Mouse (Mus musculus) C2C12 (cell line): Measurements from ENCODE around the gene Scyl1.

Experiments
- CEBPB ChIP-seq: IDR thresholded peaks from one replicate; pipeline ENCODE4 v1.6.1; 2011; ENCODE audit warnings: low read depth, mild to moderate bottlenecking, control low read depth, moderate library complexity
- CTCF ChIP-seq: IDR thresholded peaks from one replicate; pipeline ENCODE4 v1.5.1; 2011; ENCODE audit not compliant: control insufficient read depth, insufficient read depth, insufficient read length
- FOSL1 ChIP-seq: IDR thresholded peaks from one replicate; pipeline ENCODE4 v1.8.0; 2011; ENCODE audit warnings: mild to moderate bottlenecking, low read length; ENCODE audit not compliant: poor library complexity, insufficient read depth, severe bottlenecking
- MAX ChIP-seq: IDR thresholded peaks from one replicate; pipeline ENCODE4 v1.6.1; 2011; ENCODE audit warnings: mild to moderate bottlenecking, control low read depth
- MYOD1 ChIP-seq: IDR thresholded peaks from one replicate; pipeline ENCODE4 v1.6.1; 2011; ENCODE audit warnings: low read depth; ENCODE audit not compliant: control insufficient read depth, insufficient read length
- MYOG ChIP-seq: IDR thresholded peaks from one replicate; pipeline ENCODE4 v1.6.1; 2011; ENCODE audit not compliant: control insufficient read depth, insufficient read length; ENCODE audit errors: extremely low read depth
- USF1 ChIP-seq: IDR thresholded peaks from one replicate; pipeline ENCODE4 v1.6.1; 2011; ENCODE audit warnings: low read depth, mild to moderate bottlenecking, control low read depth, moderate library complexity

- TF ChIP-seq CTCF (no peak), USF1 (no peak), MYOG (no peak), MYOD1 (no peak), MAX (peak; percentile 69), FOSL1 (no peak), CEBPB (no peak)
Observed at GRCm38 (mm10) chr19:5802011-5802786, 31.0 kb upstream of the Scyl1 start.
